Mouse (Mus musculus) kidney, adult 2 months (tissue): ENCODE measurements around the gene Olfr1056.

ENCODE experiments used
- CTCF ChIP-seq: fragments of 200-500 bp; conservative IDR thresholded peaks from 2 replicates; pipeline ENCODE4 v1.5.1; 2011; ENCODE audit warnings: low read depth, mild to moderate bottlenecking, control low read depth, low read length, moderate library complexity, mixed read lengths; ENCODE audit not compliant: insufficient read depth, insufficient read length
- POLR2A ChIP-seq: fragments of 200-500 bp; IDR thresholded peaks from one replicate; pipeline ENCODE4 v1.6.1; 2011; ENCODE audit warnings: low read depth, low read length, control low read depth

- no peak for TF ChIP-seq CTCF
- TF ChIP-seq POLR2A = no peak
These were observed 16.0 kb upstream of the Olfr1056 start, which contains the start of gene Olfr1057 for GRCm38 (mm10) chr2:86378293-86378692.
